Mouse (Mus musculus) layer of hippocampus, adult 2 months (tissue): ENCODE measurements around the gene Erich3. TPM values are rescaled to one million over a fixed set of nuclear protein-coding genes. Genes with fewer than 3 reads are reported as not detected.
A peak's percentile ranks its signal among the peaks of the same experiment; 100 is the strongest.
"Not testable (repeated sequence)": the region's sequence is repeated elsewhere in the genome, so short reads cannot be mapped to it uniquely, and the experiment has no call there.

Experiments
- DNase-seq, 2 experiments: peaks; one replicate each; pipeline ENCODE4 v3.0.0; 2022; ENCODE audit warnings: low spot score in 2 of 2
- H3K27ac ChIP-seq: fragments of 200-600 bp; 2 replicates; pipeline ENCODE4 v1.8.1; 2022
- H3K4me3 ChIP-seq: fragments of 200-600 bp; 2 replicates; pipeline ENCODE4 v1.8.1; 2022; ENCODE audit warnings: mild to moderate bottlenecking
- CTCF ChIP-seq: fragments of 200-600 bp; conservative IDR thresholded peaks from 2 replicates; pipeline ENCODE4 v1.8.1; 2022; ENCODE audit warnings: antibody characterized with exemption, mild to moderate bottlenecking, moderate library complexity
- long read RNA-seq, 2 experiments: library from polyadenylated mRNA; stranded (forward); transcript quantifications; one replicate each; pipeline ENCODE4 v2.0.0; 2021; ENCODE audit warnings: borderline mapping rate in 2 of 2
- total RNA-seq, 2 experiments: library from RNA; stranded (reverse); gene quantifications; 2 replicates each; pipeline ENCODE4 v1.2.3; 2021

Gene Erich3
- 1 to 10 TPM; 7.7 TPM for total RNA-seq
- long read RNA-seq, experiment 1: 0 reads
- long read RNA-seq, experiment 2, partial matches to known transcripts: 0 of 2 reads
- long read RNA-seq, experiment 2, other reads (novel, unspliced or antisense): 1 of 2 reads

GRCm38 (mm10) chr3:154663545-154663944 is at the start of gene Erich3:
Erich3 (plus strand) TSS chr3:154663859.
- DNase-seq: no peak
- Histone ChIP-seq H3K4me3 (peak within 1 kb of the TSS; percentile 65), H3K27ac (peak within 1 kb of the TSS; percentile 97)
- no peak for TF ChIP-seq CTCF

GRCm38 (mm10) chr3:154614771-154615170 is 48.9 kb upstream of the Erich3 start:
- Histone ChIP-seq H3K4me3 (no peak overlapping the region), H3K27ac (no peak overlapping the region)
- TF ChIP-seq CTCF: no peak
- no peak for DNase-seq

GRCm38 (mm10) chr3:154615304-154615703 is 48.4 kb upstream of the Erich3 start:
- Histone ChIP-seq H3K4me3 (no peak overlapping the region), H3K27ac (no peak overlapping the region)
- no peak for DNase-seq
- TF ChIP-seq CTCF: no peak

- no peak overlapping the region for H3K4me3 ChIP-seq
- no peak for TF ChIP-seq CTCF
- no peak overlapping the region for H3K27ac ChIP-seq
- no peak for DNase-seq
Measured at GRCm38 (mm10) chr3:154616106-154616505, 47.6 kb upstream of the Erich3 start.

- no peak for TF ChIP-seq CTCF
Measured at GRCm38 (mm10) chr3:154628284-154628683, 35.4 kb upstream of the Erich3 start.

GRCm38 (mm10) chr3:154631281-154631680 is 32.4 kb upstream of the Erich3 start:
- H3K4me3 ChIP-seq, H3K27ac ChIP-seq, DNase-seq: not testable (repeated sequence)

More at GRCm38 (mm10) chr3:154628284-154628683, 35.4 kb upstream of the Erich3 start:
- DNase-seq: no peak
- H3K27ac ChIP-seq: no peak overlapping the region
- no peak overlapping the region for H3K4me3 ChIP-seq

GRCm38 (mm10) chr3:154633091-154633490 is 30.6 kb upstream of the Erich3 start:
- no peak for TF ChIP-seq CTCF
- H3K27ac ChIP-seq: no peak overlapping the region
- DNase-seq: no peak
- H3K4me3 ChIP-seq: no peak overlapping the region

- Histone ChIP-seq H3K27ac (peak overlapping the region; percentile 76), H3K4me3 (peak overlapping the region; percentile 57)
- TF ChIP-seq CTCF: peak; percentile 78
- peak in 1 of 2 experiments; percentile 23 for DNase-seq
Measured at GRCm38 (mm10) chr3:154646638-154647442, 16.8 kb upstream of the Erich3 start.

GRCm38 (mm10) chr3:154647443-154647780 is 16.2 kb upstream of the Erich3 start:
- DNase-seq: no peak
- H3K27ac ChIP-seq: peak overlapping the region; percentile 76
- TF ChIP-seq CTCF: no peak
- H3K4me3 ChIP-seq: peak overlapping the region; percentile 57

GRCm38 (mm10) chr3:154649411-154650285 is 14.0 kb upstream of the Erich3 start:
- no peak overlapping the region for H3K4me3 ChIP-seq
- DNase-seq: no peak
- no peak for TF ChIP-seq CTCF
- no peak overlapping the region for H3K27ac ChIP-seq

- Histone ChIP-seq H3K4me3 (no peak overlapping the region), H3K27ac (0 out of 2 replicates have a peak overlapping the region, but pooled peaks have one; percentile 3)
- TF ChIP-seq CTCF: no peak
- DNase-seq: no peak
Measured at GRCm38 (mm10) chr3:154651192-154651821, 12.4 kb upstream of the Erich3 start.

- Histone ChIP-seq H3K4me3 (peak overlapping the region; percentile 15; the same call in 1 of the 2 replicates), H3K27ac (peak overlapping the region; percentile 2; the same call in 1 of the 2 replicates)
- peak; percentile 92 for TF ChIP-seq CTCF
- peak; percentile 74 to 91 for DNase-seq
Measured at GRCm38 (mm10) chr3:154652581-154653420, 10.9 kb upstream of the Erich3 start.
